Mouse (Mus musculus): ENCODE measurements around the gene Fam20b. TPM values are rescaled to one million over a fixed set of nuclear protein-coding genes. Genes with fewer than 3 reads are reported as not detected.

Gene Fam20b
- 25.1 and 27.3 TPM in 2 replicates for polyA plus RNA-seq (2012; ENCODE audit: insufficient read depth, insufficient read length, missing spikeins)

DNA sequence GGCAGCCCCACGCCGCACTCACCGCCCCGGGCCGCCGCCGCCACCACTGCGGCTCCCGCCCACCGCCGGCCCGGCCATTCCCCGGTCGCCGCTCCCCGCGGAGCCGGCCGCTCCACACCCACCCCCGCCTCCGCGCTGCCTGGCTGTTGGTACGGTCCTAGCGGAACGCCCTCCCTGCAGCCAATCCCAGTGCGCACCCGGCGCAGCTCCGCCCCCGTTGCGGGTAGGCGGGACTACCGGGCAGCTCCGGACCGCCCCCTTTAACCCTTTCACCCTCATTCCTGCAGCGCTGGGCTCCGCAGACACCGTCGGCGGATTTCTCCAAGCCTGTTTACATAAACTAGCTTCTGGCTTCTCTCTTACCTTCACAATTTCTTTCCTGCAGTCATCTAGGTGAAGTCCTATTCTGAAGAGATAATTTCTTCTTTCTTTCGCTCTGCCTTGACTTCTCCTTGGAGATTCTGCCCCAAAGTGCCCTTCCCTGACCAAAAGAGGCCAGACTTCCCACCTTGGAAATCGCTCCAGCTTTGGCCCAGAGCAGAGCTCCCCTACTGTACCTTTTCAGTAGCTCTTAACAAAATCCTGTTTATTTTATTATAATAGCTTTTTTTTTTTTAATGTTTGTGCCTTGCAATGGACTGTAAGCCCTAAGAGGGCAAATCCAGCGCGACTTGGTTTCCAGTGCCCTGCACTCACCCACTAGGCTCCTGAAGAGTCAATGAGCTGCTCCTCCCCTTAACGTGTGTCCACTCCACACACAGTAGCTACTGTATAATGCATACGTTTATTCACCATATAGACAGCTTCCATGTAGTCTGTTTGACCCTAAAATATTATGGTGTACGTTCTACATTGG is at the start of gene Fam20b:
Gene Fam20b (minus strand): TSS at position 137 of the 856 bp plus-strand sequence.
- no peak for TF ChIP-seq CTCF (IDR thresholded peaks at IDR 0.05; ENCODE audit: low read depth, low read length)
- H3K4me3 ChIP-seq (ENCODE audit: insufficient read depth, low read length): peak within 1 kb of the TSS; percentile 87
- H3K4me1 ChIP-seq (ENCODE audit: control insufficient read depth, insufficient read depth, low read length): peaks cover 16% of the 10 kb centered on the region
- H3K27ac ChIP-seq (ENCODE audit: insufficient read depth, low read depth, low read length): peak within 1 kb of the TSS; percentile 59

- no peak overlapping the region for H3K27ac ChIP-seq (ENCODE audit: insufficient read depth, low read depth, low read length)
- no peak overlapping the region for H3K4me3 ChIP-seq (ENCODE audit: insufficient read depth, low read length)
- H3K4me1 ChIP-seq (ENCODE audit: control insufficient read depth, insufficient read depth, low read length): no peaks in the 10 kb centered on the region
- no peak for TF ChIP-seq POLR2A (IDR thresholded peaks at IDR 0.05; ENCODE audit: borderline replicate concordance, low read depth, low read length)
- no peak for TF ChIP-seq CTCF (IDR thresholded peaks at IDR 0.05; ENCODE audit: low read depth, low read length)
Observed at GRCm38 (mm10) chr1:156765311-156765710, 46.4 kb upstream of the Fam20b start.

GRCm38 (mm10) chr1:156764584-156764983 is 45.7 kb upstream of the Fam20b start:
- H3K4me3 ChIP-seq (ENCODE audit: insufficient read depth, low read length): no peak overlapping the region
- no peaks in the 10 kb centered on the region for H3K4me1 ChIP-seq (ENCODE audit: control insufficient read depth, insufficient read depth, low read length)
- TF ChIP-seq POLR2A (IDR thresholded peaks at IDR 0.05; ENCODE audit: borderline replicate concordance, low read depth, low read length) (no peak), CTCF (IDR thresholded peaks at IDR 0.05; ENCODE audit: low read depth, low read length) (no peak; the same call in 1 of the 2 replicates)
- no peak overlapping the region for H3K27ac ChIP-seq (ENCODE audit: insufficient read depth, low read depth, low read length)

GRCm38 (mm10) chr1:156763280-156763679 is 44.4 kb upstream of the Fam20b start:
- H3K27ac ChIP-seq (ENCODE audit: insufficient read depth, low read depth, low read length): no peak overlapping the region
- H3K4me3 ChIP-seq (ENCODE audit: insufficient read depth, low read length): no peak overlapping the region
- TF ChIP-seq POLR2A (IDR thresholded peaks at IDR 0.05; ENCODE audit: borderline replicate concordance, low read depth, low read length): no peak
- TF ChIP-seq CTCF (IDR thresholded peaks at IDR 0.05; ENCODE audit: low read depth, low read length): no peak
- no peaks in the 10 kb centered on the region for H3K4me1 ChIP-seq (ENCODE audit: control insufficient read depth, insufficient read depth, low read length)

GRCm38 (mm10) chr1:156761430-156761801 is 42.5 kb upstream of the Fam20b start:
- TF ChIP-seq CTCF (IDR thresholded peaks at IDR 0.05; ENCODE audit: low read depth, low read length) (no peak), POLR2A (IDR thresholded peaks at IDR 0.05; ENCODE audit: borderline replicate concordance, low read depth, low read length) (no peak)
- H3K27ac ChIP-seq (ENCODE audit: insufficient read depth, low read depth, low read length): no peak overlapping the region

DNA sequence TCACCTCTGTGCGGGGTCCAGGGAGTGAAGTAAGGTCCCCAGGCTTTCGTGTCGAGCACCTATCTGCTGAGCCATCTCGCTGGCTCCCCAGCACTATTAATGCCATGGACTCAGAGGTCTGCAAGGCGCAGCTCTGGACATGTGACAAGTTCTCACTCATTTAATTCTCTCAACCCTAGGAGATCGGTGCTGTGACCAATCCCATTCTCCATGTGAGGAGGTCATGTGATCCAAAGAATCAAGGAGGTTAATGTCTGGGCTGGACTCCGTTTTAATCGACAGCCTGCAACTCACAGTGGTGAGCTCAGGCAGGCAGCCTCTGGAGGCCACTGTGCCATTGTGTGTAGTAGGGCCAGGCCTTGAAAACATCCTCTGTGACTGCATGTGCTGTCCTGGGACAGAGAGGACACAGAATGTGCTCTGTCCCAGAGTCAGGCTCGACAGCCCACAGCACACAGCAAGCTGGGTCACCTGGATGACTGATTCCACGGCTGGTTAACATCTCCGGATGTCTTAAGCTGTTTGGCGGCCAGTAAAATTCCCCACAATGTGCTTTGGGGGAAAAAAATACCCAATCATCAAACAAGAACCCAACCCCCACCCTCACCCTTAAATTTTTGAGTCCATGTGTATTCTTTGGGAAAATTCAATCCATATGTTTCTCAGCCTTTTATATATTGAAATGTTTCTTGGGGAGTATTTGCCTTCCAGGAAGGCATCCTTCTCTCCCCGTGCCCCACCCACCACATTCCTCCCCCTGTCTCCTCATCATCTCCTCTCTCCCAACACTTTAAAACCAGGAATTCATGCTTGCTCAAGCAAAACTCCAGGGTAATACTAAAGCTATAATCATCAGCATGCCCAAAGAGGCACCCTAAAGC is 41.9 kb upstream of the Fam20b start:
- no peak overlapping the region for H3K4me3 ChIP-seq (ENCODE audit: insufficient read depth, low read length)
- TF ChIP-seq CTCF (IDR thresholded peaks at IDR 0.05; ENCODE audit: low read depth, low read length) (no peak), POLR2A (IDR thresholded peaks at IDR 0.05; ENCODE audit: borderline replicate concordance, low read depth, low read length) (no peak)
- H3K4me1 ChIP-seq (ENCODE audit: control insufficient read depth, insufficient read depth, low read length): no peaks in the 10 kb centered on the region
- H3K27ac ChIP-seq (ENCODE audit: insufficient read depth, low read depth, low read length): no peak overlapping the region

More at GRCm38 (mm10) chr1:156761430-156761801, 42.5 kb upstream of the Fam20b start:
- Histone ChIP-seq H3K4me3 (ENCODE audit: insufficient read depth, low read length) (no peak overlapping the region), H3K4me1 (ENCODE audit: control insufficient read depth, insufficient read depth, low read length) (no peaks in the 10 kb centered on the region)

- H3K4me1 ChIP-seq (ENCODE audit: control insufficient read depth, insufficient read depth, low read length): peaks cover 7% of the 10 kb centered on the region
- H3K4me3 ChIP-seq (ENCODE audit: insufficient read depth, low read length): no peak overlapping the region
- TF ChIP-seq POLR2A (IDR thresholded peaks at IDR 0.05; ENCODE audit: borderline replicate concordance, low read depth, low read length): no peak
- no peak for TF ChIP-seq CTCF (IDR thresholded peaks at IDR 0.05; ENCODE audit: low read depth, low read length)
- H3K27ac ChIP-seq (ENCODE audit: insufficient read depth, low read depth, low read length): no peak overlapping the region
Observed at GRCm38 (mm10) chr1:156758326-156758725, 39.4 kb upstream of the Fam20b start.

DNA sequence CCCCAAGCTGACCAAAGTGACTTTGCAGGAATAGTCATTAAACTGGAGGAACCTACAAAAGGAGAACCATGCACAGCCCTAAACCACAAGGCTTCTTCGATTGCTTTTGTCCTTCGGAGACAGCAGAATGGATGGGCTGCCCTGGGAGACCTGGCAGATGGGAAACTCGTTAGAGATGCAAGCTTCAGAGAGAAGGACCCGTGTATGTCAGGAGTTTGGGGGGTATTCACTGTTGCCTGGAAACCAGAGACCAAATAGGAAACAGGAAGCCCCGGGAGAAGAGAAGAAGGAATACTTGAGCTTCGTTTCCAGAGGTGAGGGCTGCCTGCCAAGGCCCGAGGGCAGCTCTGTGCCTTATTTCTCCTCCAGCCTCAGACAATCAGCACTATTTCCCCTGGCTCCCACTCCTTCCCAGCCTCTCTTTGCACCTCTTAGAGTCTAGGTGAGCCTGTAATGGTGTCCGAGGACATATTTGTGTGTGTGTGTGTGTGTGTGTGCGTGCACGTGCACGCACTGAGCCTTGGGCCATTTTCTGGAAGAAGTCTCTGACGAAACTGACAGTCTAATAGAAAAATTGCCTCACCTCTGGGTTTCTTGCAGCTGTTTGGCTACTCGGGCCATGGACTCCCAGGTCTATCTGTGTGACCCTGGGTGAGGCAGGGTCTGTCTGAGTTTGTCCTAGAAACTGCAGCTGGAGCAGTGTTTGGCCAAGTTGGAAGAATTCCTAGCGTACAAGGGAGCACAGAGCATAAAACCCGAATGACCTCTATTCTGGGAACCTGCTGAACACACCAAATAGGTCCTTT is 35.9 kb upstream of the Fam20b start:
- TF ChIP-seq POLR2A (IDR thresholded peaks at IDR 0.05; ENCODE audit: borderline replicate concordance, low read depth, low read length) (no peak), CTCF (IDR thresholded peaks at IDR 0.05; ENCODE audit: low read depth, low read length) (no peak)
- H3K27ac ChIP-seq (ENCODE audit: insufficient read depth, low read depth, low read length): no peak overlapping the region
- peaks cover 7% of the 10 kb centered on the region for H3K4me1 ChIP-seq (ENCODE audit: control insufficient read depth, insufficient read depth, low read length)
- H3K4me3 ChIP-seq (ENCODE audit: insufficient read depth, low read length): no peak overlapping the region

DNA sequence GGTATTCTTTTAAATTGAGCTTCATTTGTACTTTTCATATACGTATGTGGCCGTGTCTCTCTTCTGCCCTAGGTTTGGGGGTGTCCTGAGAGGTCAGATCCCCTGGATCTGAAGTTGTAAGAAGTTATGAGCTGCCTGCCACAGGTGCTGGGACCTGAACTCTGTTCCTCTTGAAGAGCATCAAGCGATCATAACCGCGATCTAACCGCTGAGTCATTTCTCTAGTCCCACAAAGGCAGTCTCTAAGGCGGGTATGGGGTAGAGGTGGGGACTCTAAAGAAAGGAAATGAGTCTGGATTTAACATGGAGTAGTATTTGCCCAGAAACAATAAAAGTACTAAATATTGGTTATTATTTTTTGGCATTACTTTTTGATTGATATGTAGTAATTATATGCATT is 34.1 kb upstream of the Fam20b start:
- no peak overlapping the region for H3K4me3 ChIP-seq (ENCODE audit: insufficient read depth, low read length)
- TF ChIP-seq CTCF (IDR thresholded peaks at IDR 0.05; ENCODE audit: low read depth, low read length): no peak
- no peak for TF ChIP-seq POLR2A (IDR thresholded peaks at IDR 0.05; ENCODE audit: borderline replicate concordance, low read depth, low read length)
- peaks cover 7% of the 10 kb centered on the region for H3K4me1 ChIP-seq (ENCODE audit: control insufficient read depth, insufficient read depth, low read length)
- no peak overlapping the region for H3K27ac ChIP-seq (ENCODE audit: insufficient read depth, low read depth, low read length)
